Mouse (Mus musculus) G1E-ER4 (cell line): ENCODE measurements around the gene Hps1. TPM values are rescaled to one million over a fixed set of nuclear protein-coding genes. Genes with fewer than 3 reads are reported as not detected.

Experiments used
- GATA1 ChIP-seq: IDR thresholded peaks from one replicate; pipeline ENCODE4 v1.8.0; 2012; ENCODE audit warnings: low read length, inconsistent platforms
- polyA plus RNA-seq: library from polyadenylated mRNA; stranded (reverse); fragments of >175 nt; gene quantifications from 2 replicates; pipeline ENCODE4 v1.2.3, GENCODE M21; 2012

Gene Hps1
- polyA plus RNA-seq, 1 experiment, result 34.1 TPM

GRCm38 (mm10) chr19:42739734-42740133 lies 40.0 kb downstream of the Hps1 start:
- no peak for TF ChIP-seq GATA1

- TF ChIP-seq GATA1, result no peak
Measured at GRCm38 (mm10) chr19:42737753-42738152, 42.0 kb downstream of the Hps1 start.

GRCm38 (mm10) chr19:42734982-42735381 lies 44.8 kb downstream of the Hps1 start:
- no peak for TF ChIP-seq GATA1

GRCm38 (mm10) chr19:42727424-42727823 lies 52.4 kb downstream of the Hps1 start:
- TF ChIP-seq GATA1, result no peak

GRCm38 (mm10) chr19:42726766-42727165 lies 53.0 kb downstream of the Hps1 start:
- no peak for TF ChIP-seq GATA1

- no peak for TF ChIP-seq GATA1
Measured at GRCm38 (mm10) chr19:42725973-42726350, 53.8 kb downstream of the Hps1 start.

- no peak for TF ChIP-seq GATA1
Measured at GRCm38 (mm10) chr19:42725056-42725972, 54.5 kb downstream of the Hps1 start.

GRCm38 (mm10) chr19:42723302-42723701 lies 56.5 kb downstream of the Hps1 start:
- TF ChIP-seq GATA1, result no peak

GRCm38 (mm10) chr19:42722500-42722899 lies 57.3 kb downstream of the Hps1 start:
- no peak for TF ChIP-seq GATA1

- no peak for TF ChIP-seq GATA1
Measured at GRCm38 (mm10) chr19:42718101-42718500, 61.7 kb downstream of the Hps1 start.

GRCm38 (mm10) chr19:42717668-42718067 lies 62.1 kb downstream of the Hps1 start:
- TF ChIP-seq GATA1, result no peak

- no peak for TF ChIP-seq GATA1
Measured at GRCm38 (mm10) chr19:42716507-42716906, 63.3 kb downstream of the Hps1 start.

GRCm38 (mm10) chr19:42713770-42714169 lies 66.0 kb downstream of the Hps1 start:
- TF ChIP-seq GATA1, result no peak

Other genes with a start within 250 kb of the Hps1 start
- not detected in 2 replicates for gene Loxl4, start 167.2 kb downstream of the Hps1 start, polyA plus RNA-seq
- gene Pyroxd2, start 27.2 kb downstream of the Hps1 start, polyA plus RNA-seq, result 0.48 and 0.73 TPM in 2 replicates